Mouse (Mus musculus): ENCODE results near the gene Sult2a6.

Sult2a6 gene

DNA sequence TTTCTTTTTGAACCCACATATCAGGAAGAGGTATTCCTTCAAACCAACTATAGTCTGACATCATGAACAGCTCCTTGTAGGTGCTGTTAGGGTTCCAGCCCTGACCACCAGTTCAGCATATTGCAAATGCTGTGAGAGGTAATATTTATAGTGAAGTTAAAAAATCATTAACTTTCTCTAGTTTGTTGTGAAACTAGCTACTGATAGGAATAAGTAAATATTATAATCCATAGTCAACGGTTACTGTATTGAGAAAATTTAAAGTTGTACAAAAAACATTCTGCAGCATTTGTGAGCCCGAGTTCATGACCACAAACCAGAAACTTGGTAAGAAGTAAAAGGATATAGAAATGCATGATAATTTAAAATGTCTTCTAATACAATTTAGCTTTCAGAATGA, at the start of gene Sult2a6:
Gene Sult2a6, minus strand, starts transcription at position 101 of the 400 bp plus-strand sequence.
- DNase-seq (ENCODE audit: low read depth, low spot score), result no peak

DNA sequence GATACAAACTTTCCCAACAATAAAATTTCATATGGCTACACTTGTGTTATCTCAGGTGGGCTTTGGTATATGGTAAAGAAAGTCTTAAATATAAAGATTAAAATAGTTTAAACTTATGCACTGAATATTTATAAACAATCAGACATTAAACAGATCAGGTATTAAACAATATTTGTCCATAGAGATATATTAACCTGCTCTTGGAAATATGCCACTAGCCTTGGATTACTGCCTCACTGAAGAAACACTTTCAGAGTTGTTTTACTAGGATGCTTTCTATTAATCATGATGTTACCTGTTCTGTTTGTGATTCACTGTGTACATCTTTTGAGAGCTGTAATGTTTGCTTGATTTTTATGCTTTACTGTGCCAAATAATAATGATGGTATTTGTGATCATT, 39.4 kb downstream of the Sult2a6 start:
- no peak for DNase-seq (ENCODE audit: low read depth, low spot score)

DNA sequence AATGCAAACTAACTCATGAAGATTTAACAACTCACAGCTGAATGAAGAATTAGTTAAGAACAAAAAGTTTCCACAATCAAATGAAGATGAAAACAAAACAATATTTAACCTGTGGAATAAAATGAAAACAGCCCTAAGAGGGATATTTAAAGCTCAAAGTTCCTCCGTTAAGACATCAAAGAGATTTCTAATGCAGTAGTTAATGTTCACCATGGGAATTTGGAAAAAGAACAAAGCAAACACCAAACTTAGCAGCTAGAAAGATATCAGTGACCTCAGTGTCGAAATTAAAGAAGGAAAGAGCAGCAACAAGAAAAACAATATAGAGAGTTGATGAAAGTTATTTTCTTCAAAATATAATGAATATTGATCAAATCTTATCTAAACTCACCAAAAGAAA, 51.3 kb downstream of the Sult2a6 start:
- DNase-seq (ENCODE audit: low read depth, low spot score), result no peak

DNA sequence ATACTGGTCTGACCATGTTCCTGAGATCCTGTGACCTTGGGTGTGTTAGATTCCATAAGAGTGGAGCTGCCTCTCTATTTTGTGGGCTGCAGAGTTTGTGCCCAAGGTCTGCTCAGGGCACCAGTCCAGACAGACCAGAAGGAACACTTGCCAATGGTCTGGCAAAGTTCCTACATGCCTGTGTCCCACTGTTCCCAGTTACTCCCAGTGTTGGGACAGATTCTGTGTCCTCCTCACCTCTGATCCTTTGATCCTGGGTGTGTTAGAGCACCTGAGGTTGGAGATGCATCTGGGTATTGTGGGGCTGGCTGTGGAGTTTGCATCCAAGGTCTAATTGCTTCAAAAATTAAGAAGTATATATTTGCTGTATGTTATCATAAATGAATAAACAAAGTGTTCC, 52.2 kb downstream of the Sult2a6 start:
- DNase-seq (ENCODE audit: low read depth, low spot score), result no peak
